In genomic region chr14:49172582-49172988, GRCm38 (mm10) we compare ENCODE assay signal across 8 mouse cellular contexts. TPM values are rescaled to one million over a fixed set of nuclear protein-coding genes. Genes with fewer than 3 reads are reported as not detected.
A peak's percentile ranks its signal among the peaks of the same experiment; 100 is the strongest.
DNase-seq lines count a peak whose midpoint lies in the region; ATAC-seq and TF ChIP-seq lines count a peak whose summit lies in the region.

No protein-coding gene starts in this region.

- peaks cover 38% of the 10 kb centered on the region for H3K4me1 ChIP-seq in forebrain, embryonic 10.5 days
- peaks cover 19% of the 10 kb centered on the region for H3K4me1 ChIP-seq in lung, embryonic 16.5 days (replicated peaks; ENCODE audit: control insufficient read depth, insufficient read depth, low read length)
- H3K4me1 ChIP-seq in olfactory bulb, adult 2 months (ENCODE audit: control insufficient read depth, insufficient read depth, low read length), result peaks cover 5% of the 10 kb centered on the region

- ATAC-seq in lung, embryonic 16.5 days (ENCODE audit: low read depth), result peak; percentile 81

- H3K9me3 ChIP-seq in forebrain, embryonic 10.5 days, result no peaks in the 10 kb centered on the region
- no peaks in the 10 kb centered on the region for H3K9me3 ChIP-seq in lung, embryonic 16.5 days (ENCODE audit: control insufficient read depth, low read length)

- peak overlapping the region; percentile 98 for H3K9ac ChIP-seq in lung, embryonic 16.5 days (ENCODE audit: low read length)

- 0% methylated on average over 45 of the region's 46 CpGs for WGBS in forebrain, embryonic 10.5 days
- WGBS in lung, embryonic 16.5 days, result 0% methylated on average over 44 of the region's 46 CpGs
- under 1% methylated on average over 46 of the region's 46 CpGs for WGBS in olfactory bulb, adult 2 months

- H3K27ac ChIP-seq in forebrain, embryonic 10.5 days, result peak overlapping the region; percentile 95
- H3K27ac ChIP-seq in lung, embryonic 16.5 days (ENCODE audit: low read length), result peak overlapping the region; percentile 73
- H3K27ac ChIP-seq in olfactory bulb, adult 2 months (ENCODE audit: insufficient read depth, low read depth, low read length), result peak overlapping the region; percentile 27; the same call in 1 of the 2 replicates

- TF ChIP-seq POLR2A in olfactory bulb, adult 2 months (IDR thresholded peaks at IDR 0.05; ENCODE audit: insufficient read depth, low read depth, low read length), result no peak

- no peak for TF ChIP-seq CTCF in olfactory bulb, adult 2 months (IDR thresholded peaks at IDR 0.05; ENCODE audit: insufficient read depth, low read depth, low read length)

- H3K36me3 ChIP-seq in forebrain, embryonic 10.5 days (replicated peaks), result peaks cover 18% of the 10 kb centered on the region; the same call in 1 of the 2 replicates
- no peaks in the 10 kb centered on the region for H3K36me3 ChIP-seq in lung, embryonic 16.5 days (ENCODE audit: control insufficient read depth, insufficient read depth, low read length)

- H3K4me2 ChIP-seq in lung, embryonic 16.5 days (ENCODE audit: low read depth, low read length), result peak overlapping the region; percentile 84

- peak; percentile 20 for DNase-seq in ES-CJ7 (ENCODE audit: low read depth, low spot score)
- peak; percentile 69 for DNase-seq in brain, adult 2 months (ENCODE audit: low read depth, low spot score)
- peak; percentile 66 for DNase-seq in forebrain, embryonic 10.5 days (ENCODE audit: extremely low spot score, low spot score)
- peak; percentile 63 for DNase-seq in heart, postnatal 4 days
- DNase-seq in layer of hippocampus, postnatal 10 days (ENCODE audit: low spot score in 2 of 2), result peak; percentile 63 to 73
- peak; percentile 71 for DNase-seq in thymus, postnatal 0 days (ENCODE audit: low spot score)

- peak overlapping the region; percentile 98 for H3K4me3 ChIP-seq in forebrain, embryonic 10.5 days
- H3K4me3 ChIP-seq in lung, embryonic 16.5 days (ENCODE audit: low read length), result peak overlapping the region; percentile 96
- H3K4me3 ChIP-seq in olfactory bulb, adult 2 months (ENCODE audit: insufficient read depth, low read depth, low read length), result peak overlapping the region; percentile 66

- H3K27me3 ChIP-seq in forebrain, embryonic 10.5 days (ENCODE audit: poor library complexity, severe bottlenecking), result no peaks in the 10 kb centered on the region
- no peaks in the 10 kb centered on the region for H3K27me3 ChIP-seq in lung, embryonic 16.5 days (ENCODE audit: control insufficient read depth, insufficient read depth, low read depth, low read length)

RNA-seq across cellular contexts. Expression of gene Naa30, which starts 0.6 kb away (rescaled TPM):
- polyA plus RNA-seq in forebrain, embryonic 10.5 days (2016; fragmentation: Nextera tagmentation; extraction: Ambion mirVana), result 8.5 and 8.6 TPM in 2 replicates
- 10 to 100 TPM; 24.3 to 24.7 TPM for total RNA-seq in heart, postnatal 4 days (2021)
- 10 to 100 TPM; 36.5 to 36.9 TPM for total RNA-seq in layer of hippocampus, postnatal 10 days (2021)
- 6.9 and 7.7 TPM in 2 replicates for polyA plus RNA-seq in lung, embryonic 16.5 days (2015; fragmentation: Nextera tagmentation; extraction: Ambion mirVana)
- polyA plus RNA-seq in olfactory bulb, adult 2 months (2012; ENCODE audit: insufficient read depth, insufficient read length, low replicate concordance, missing spikeins), result not detected in 2 replicates
- 8.9 and 13.0 TPM in 2 replicates for polyA plus RNA-seq in thymus, postnatal 0 days (2015; fragmentation: Nextera tagmentation; extraction: Ambion mirVana)

Comparison
In these comparisons a context has a peak if more than half of its experiments do, and no peak if none do; other contexts are left out.
1. Peak in every context shown above with its lines: DNase-seq, ATAC-seq, H3K4me3 ChIP-seq and H3K27ac ChIP-seq.
2. DNase-seq: peak in every context shown above with its lines; median percentile 71 in thymus, postnatal 0 days; 69 in brain, adult 2 months; 68 in layer of hippocampus, postnatal 10 days; 66 in forebrain, embryonic 10.5 days; 63 in heart, postnatal 4 days; 20 in ES-CJ7.
3. H3K27ac ChIP-seq: peak in every context shown above with its lines; median percentile 95 in forebrain, embryonic 10.5 days; 73 in lung, embryonic 16.5 days; 27 in olfactory bulb, adult 2 months.